Mouse (Mus musculus) small intestine, adult 2 months (tissue): Measurements from ENCODE around the gene Bbx. TPM values are rescaled to one million over a fixed set of nuclear protein-coding genes. Genes with fewer than 3 reads are reported as not detected.
A peak's percentile ranks its signal among the peaks of the same experiment; 100 is the strongest.

ENCODE experiments used
- H3K27ac ChIP-seq: fragments of 200-500 bp; 2 replicates; pipeline ENCODE4 v1.5.1; 2012; ENCODE audit warnings: low read depth, low read length, control low read depth, inconsistent platforms; ENCODE audit not compliant: insufficient read depth
- H3K27me3 ChIP-seq: fragments of 200-500 bp; 2 replicates; pipeline ENCODE4 v1.6.1; 2012; ENCODE audit warnings: mild to moderate bottlenecking, moderate library complexity, low read length, inconsistent platforms; ENCODE audit not compliant: control insufficient read depth, insufficient read depth
- H3K36me3 ChIP-seq: fragments of 200-500 bp; 2 replicates; pipeline ENCODE4 v1.6.1; 2012; ENCODE audit warnings: mild to moderate bottlenecking, low read length, control low read depth, inconsistent platforms; ENCODE audit not compliant: control insufficient read depth, insufficient read depth
- H3K4me1 ChIP-seq: fragments of 200-500 bp; 2 replicates; pipeline ENCODE4 v1.6.1; 2012; ENCODE audit warnings: low read length, inconsistent platforms, mixed read lengths; ENCODE audit not compliant: control insufficient read depth, insufficient read depth, insufficient read length
- H3K4me3 ChIP-seq: fragments of 200-500 bp; 2 replicates; pipeline ENCODE4 v1.5.1; 2012; ENCODE audit warnings: low read depth, mild to moderate bottlenecking, control low read depth, inconsistent platforms, low read length, moderate library complexity
- CTCF ChIP-seq: fragments of 200-500 bp; IDR thresholded peaks from 2 replicates; pipeline ENCODE4 v1.5.1; 2012; ENCODE audit warnings: low read depth, mild to moderate bottlenecking, control low read depth, inconsistent platforms, low read length, moderate library complexity, mixed read lengths; ENCODE audit not compliant: insufficient replicate concordance, insufficient read length; ENCODE audit errors: extremely low read depth
- POLR2A ChIP-seq: fragments of 200-500 bp; IDR thresholded peaks from 2 replicates; pipeline ENCODE4 v1.6.1; 2012; ENCODE audit warnings: low read depth, mild to moderate bottlenecking, control low read depth, inconsistent platforms, low read length, moderate library complexity
- WGBS: fragments of 180-500 bp; shearing (Covaris S2); methylation state at CpG from one replicate; pipeline ENCODE4 v1.1.7; 2018; 5-methylcytosine and 5-hydroxymethylcytosine counted together
- polyA plus RNA-seq: library from polyadenylated mRNA; depleted of rRNA; stranded (reverse); fragments of >200 nt; gene quantifications from 2 replicates; pipeline ENCODE4 v1.2.3, GENCODE M21; 2012

Gene Bbx
- polyA plus RNA-seq, 1 experiment: 1.7 TPM

- TF ChIP-seq CTCF (no peak), POLR2A (no peak)
- WGBS: 13% methylated on average over 17 of the region's 17 CpGs
Observed at GRCm38 (mm10) chr16:50363443-50364188, 68.6 kb downstream of the Bbx start.

GRCm38 (mm10) chr16:50360631-50361030 lies 71.6 kb downstream of the Bbx start:
- no peak overlapping the region for H3K4me3 ChIP-seq
- H3K36me3 ChIP-seq: no peaks in the 10 kb centered on the region
- no peak overlapping the region for H3K27ac ChIP-seq
- TF ChIP-seq CTCF (no peak), POLR2A (no peak)
- H3K27me3 ChIP-seq: no peaks in the 10 kb centered on the region
- WGBS: 74% methylated on average over 7 of the region's 7 CpGs
- H3K4me1 ChIP-seq: no peaks in the 10 kb centered on the region

More at GRCm38 (mm10) chr16:50363443-50364188, 68.6 kb downstream of the Bbx start:
- Histone ChIP-seq H3K4me1 (no peaks in the 10 kb centered on the region), H3K27ac (no peak overlapping the region), H3K4me3 (peak overlapping the region; percentile 43), H3K27me3 (no peaks in the 10 kb centered on the region), H3K36me3 (no peaks in the 10 kb centered on the region)

GRCm38 (mm10) chr16:50329684-50330083 lies 102.5 kb downstream of the Bbx start:
- TF ChIP-seq CTCF (no peak), POLR2A (no peak)
- Histone ChIP-seq H3K27ac (no peak overlapping the region), H3K36me3 (no peaks in the 10 kb centered on the region), H3K4me1 (no peaks in the 10 kb centered on the region), H3K4me3 (no peak overlapping the region), H3K27me3 (no peaks in the 10 kb centered on the region)
- 94% methylated on average over 2 of the region's 2 CpGs for WGBS

- no peaks in the 10 kb centered on the region for H3K4me1 ChIP-seq
- H3K4me3 ChIP-seq: no peak overlapping the region
- no peak overlapping the region for H3K27ac ChIP-seq
- no peaks in the 10 kb centered on the region for H3K36me3 ChIP-seq
- 93% methylated on average over 2 of the region's 2 CpGs for WGBS
- no peaks in the 10 kb centered on the region for H3K27me3 ChIP-seq
- TF ChIP-seq POLR2A: no peak
- no peak for TF ChIP-seq CTCF
Observed at GRCm38 (mm10) chr16:50324746-50325145, 107.4 kb downstream of the Bbx start.

- H3K36me3 ChIP-seq: no peaks in the 10 kb centered on the region
- H3K27me3 ChIP-seq: no peaks in the 10 kb centered on the region
- H3K4me1 ChIP-seq: no peaks in the 10 kb centered on the region
- H3K4me3 ChIP-seq: no peak overlapping the region
- TF ChIP-seq CTCF (no peak), POLR2A (no peak)
- WGBS: 98% methylated on average over 6 of the region's 6 CpGs
- H3K27ac ChIP-seq: no peak overlapping the region
Observed at GRCm38 (mm10) chr16:50324292-50324691, 107.9 kb downstream of the Bbx start.

- WGBS: 80% methylated on average over 3 of the region's 3 CpGs
- Histone ChIP-seq H3K4me1 (no peaks in the 10 kb centered on the region), H3K36me3 (no peaks in the 10 kb centered on the region), H3K27ac (no peak overlapping the region), H3K4me3 (no peak overlapping the region), H3K27me3 (no peaks in the 10 kb centered on the region)
- TF ChIP-seq CTCF (no peak), POLR2A (no peak)
Observed at GRCm38 (mm10) chr16:50321368-50321767, 110.8 kb downstream of the Bbx start.

GRCm38 (mm10) chr16:50318255-50318654 lies 113.9 kb downstream of the Bbx start:
- 63% methylated on average over 3 of the region's 3 CpGs for WGBS
- TF ChIP-seq CTCF: no peak
- TF ChIP-seq POLR2A: no peak
- Histone ChIP-seq H3K36me3 (no peaks in the 10 kb centered on the region), H3K4me3 (no peak overlapping the region), H3K27ac (no peak overlapping the region), H3K4me1 (no peaks in the 10 kb centered on the region), H3K27me3 (no peaks in the 10 kb centered on the region)
